Comparison of ENCODE assay signal across 9 mouse cellular contexts in genomic region chr11:120679909-120680308, GRCm38 (mm10). TPM values are rescaled to one million over a fixed set of nuclear protein-coding genes. Genes with fewer than 3 reads are reported as not detected.
A peak's percentile ranks its signal among the peaks of the same experiment; 100 is the strongest.
DNase-seq lines count a peak whose midpoint lies in the region; ATAC-seq lines count a peak whose summit lies in the region.
"Had no signal": no experiment of that assay in that cellular context is flagged by ENCODE, and none has a peak within 500 bp of the region (broad histone marks: within the 10 kb centered on the region; RNA-seq: fewer than 3 reads in every experiment).

No protein-coding gene starts in this region.

- H3K9ac ChIP-seq in liver, embryonic 11.5 days (ENCODE audit: low read depth, low read length): no peak overlapping the region
- H3K9ac ChIP-seq in forebrain, embryonic 15.5 days (replicated peaks): no peak overlapping the region

- no peaks in the 10 kb centered on the region for H3K27me3 ChIP-seq in liver, embryonic 11.5 days (replicated peaks; ENCODE audit: control insufficient read depth, insufficient read depth, low read length)
- no peaks in the 10 kb centered on the region for H3K27me3 ChIP-seq in forebrain, embryonic 15.5 days

- H3K9me3 ChIP-seq in liver, embryonic 11.5 days (ENCODE audit: control insufficient read depth, low read length): no peaks in the 10 kb centered on the region
- no peaks in the 10 kb centered on the region for H3K9me3 ChIP-seq in forebrain, embryonic 15.5 days

- H3K4me2 ChIP-seq in liver, embryonic 11.5 days: no peak overlapping the region
- H3K4me2 ChIP-seq in forebrain, embryonic 15.5 days (replicated peaks): no peak overlapping the region

- DNase-seq in liver: peak; percentile 33
- no peak for DNase-seq in liver, embryonic 11.5 days (ENCODE audit: low spot score)
- peak; percentile 19 for DNase-seq in T-cell, adult 2 months (ENCODE audit: low spot score)
- DNase-seq in kidney, postnatal 10 days: peak; percentile 67
- DNase-seq in retina, postnatal 1 day: peak; percentile 32
- no peak for DNase-seq in left cerebral cortex, adult 11 months (ENCODE audit: low spot score)
- DNase-seq in left cerebral cortex, postnatal 36 days (ENCODE audit: low spot score in 2 of 2): no peak
- DNase-seq: left cerebral cortex, postnatal 4 days had no signal

- 85% methylated on average over 3 of the region's 3 CpGs for WGBS in liver, embryonic 11.5 days
- 79% methylated on average over 3 of the region's 3 CpGs for WGBS in forebrain, embryonic 15.5 days

- H3K4me1 ChIP-seq in liver, embryonic 11.5 days (replicated peaks; ENCODE audit: control insufficient read depth, insufficient read depth, low read length): no peaks in the 10 kb centered on the region
- peaks cover 3% of the 10 kb centered on the region for H3K4me1 ChIP-seq in forebrain, embryonic 15.5 days

- H3K27ac ChIP-seq in liver, embryonic 11.5 days (ENCODE audit: low read depth, low read length): no peak overlapping the region
- H3K27ac ChIP-seq in forebrain, embryonic 15.5 days (replicated peaks): no peak overlapping the region

- peaks cover 12% of the 10 kb centered on the region for H3K36me3 ChIP-seq in liver, embryonic 11.5 days (ENCODE audit: control insufficient read depth, insufficient read depth, low read length)
- H3K36me3 ChIP-seq in forebrain, embryonic 15.5 days: peaks cover 54% of the 10 kb centered on the region

- ATAC-seq in liver, embryonic 11.5 days (replicated peaks; ENCODE audit: low FRiP score): no peak
- no peak for ATAC-seq in forebrain, embryonic 15.5 days (replicated peaks)

- no peak overlapping the region for H3K4me3 ChIP-seq in liver, embryonic 11.5 days (ENCODE audit: low read depth, low read length)
- H3K4me3 ChIP-seq in forebrain, embryonic 15.5 days: no peak overlapping the region

- intact Hi-C loops in left cerebral cortex, postnatal 36 days (cut with DNase I): no loop called here

RNA-seq across cellular contexts. Expression of gene Aspscr1, which starts 7.1 kb away (rescaled TPM):
- 83.7 and 97.1 TPM in 2 replicates for polyA plus RNA-seq in liver, embryonic 11.5 days (2014; fragmentation: Nextera tagmentation; extraction: Ambion mirVana)
- polyA plus RNA-seq in forebrain, embryonic 15.5 days (2015; fragmentation: Nextera tagmentation; extraction: Ambion mirVana): 144 and 154 TPM in 2 replicates
- total RNA-seq in left cerebral cortex, postnatal 36 days (2021): 10 to 100 TPM; 53.1 to 56.9 TPM

RNA-seq across cellular contexts. Expression of gene Notum, which starts 18.9 kb away (rescaled TPM):
- polyA plus RNA-seq in liver, embryonic 11.5 days (2014; fragmentation: Nextera tagmentation; extraction: Ambion mirVana): 0.51 and 0.52 TPM in 2 replicates
- 0.46 and 1.1 TPM in 2 replicates for polyA plus RNA-seq in forebrain, embryonic 15.5 days (2015; fragmentation: Nextera tagmentation; extraction: Ambion mirVana)
- 1 to 10 TPM; 5.6 to 6.6 TPM for total RNA-seq in left cerebral cortex, postnatal 36 days (2021)

RNA-seq across cellular contexts. Expression of gene Myadml2, which starts 32.0 kb away (rescaled TPM):
- 0.34 and 0.60 TPM in 2 replicates for polyA plus RNA-seq in liver, embryonic 11.5 days (2014; fragmentation: Nextera tagmentation; extraction: Ambion mirVana)
- polyA plus RNA-seq in forebrain, embryonic 15.5 days (2015; fragmentation: Nextera tagmentation; extraction: Ambion mirVana): 0.47 TPM in 1 of 2 replicates, not detected in the other
- 10 to 100 TPM in 1 of 2 experiments, 1 to 10 TPM in 1; 8.2 to 11.9 TPM for total RNA-seq in left cerebral cortex, postnatal 36 days (2021)

RNA-seq across cellular contexts. Expression of gene Cenpx, which starts 33.6 kb away (rescaled TPM):
- polyA plus RNA-seq in liver, embryonic 11.5 days (2014; fragmentation: Nextera tagmentation; extraction: Ambion mirVana): 178 and 192 TPM in 2 replicates
- polyA plus RNA-seq in forebrain, embryonic 15.5 days (2015; fragmentation: Nextera tagmentation; extraction: Ambion mirVana): 97.9 and 103 TPM in 2 replicates
- 10 to 100 TPM; 18.1 to 19.2 TPM for total RNA-seq in left cerebral cortex, postnatal 36 days (2021)

RNA-seq across cellular contexts. Expression of gene Lrrc45, which starts 33.8 kb away (rescaled TPM):
- polyA plus RNA-seq in liver, embryonic 11.5 days (2014; fragmentation: Nextera tagmentation; extraction: Ambion mirVana): 34.2 and 38.3 TPM in 2 replicates
- polyA plus RNA-seq in forebrain, embryonic 15.5 days (2015; fragmentation: Nextera tagmentation; extraction: Ambion mirVana): 94.1 and 94.8 TPM in 2 replicates
- total RNA-seq in left cerebral cortex, postnatal 36 days (2021): 10 to 100 TPM; 41.9 to 66.1 TPM

Comparison
In these comparisons a context has a peak if more than half of its experiments do, and no peak if none do; other contexts are left out.
1. DNase-seq: peak in liver (single experiment), T-cell, adult 2 months (single experiment), kidney, postnatal 10 days (single experiment) and retina, postnatal 1 day (single experiment); none in liver, embryonic 11.5 days (single experiment), left cerebral cortex, adult 11 months (single experiment) and left cerebral cortex, postnatal 36 days (0 of 2).